Mouse (Mus musculus) liver, adult 2 months (tissue): Measurements from ENCODE around the gene Arhgap31.

ENCODE experiments used
- CTCF ChIP-seq: fragments of 200-500 bp; IDR thresholded peaks from 2 replicates; pipeline ENCODE4 v1.5.1; 2011; ENCODE audit warnings: low read depth, low read length, control low read depth
- POLR2A ChIP-seq: fragments of 200-500 bp; IDR thresholded peaks from 2 replicates; pipeline ENCODE4 v1.6.1; 2011; ENCODE audit warnings: low read length, control low read depth; ENCODE audit not compliant: insufficient read depth; ENCODE audit errors: extremely low read depth

- no peak for TF ChIP-seq POLR2A
- TF ChIP-seq CTCF, result no peak
Observed at GRCm38 (mm10) chr16:38674891-38675290, 38.2 kb downstream of the Arhgap31 start.
